Mouse (Mus musculus): ENCODE measurements around the gene Ezr. TPM values are rescaled to one million over a fixed set of nuclear protein-coding genes. Genes with fewer than 3 reads are reported as not detected.
A peak's percentile ranks its signal among the peaks of the same experiment; 100 is the strongest.

Gene Ezr
- total RNA-seq (2014; fragmentation: Nextera tagmentation) (44.2 and 55.0 TPM in 2 replicates), total RNA-seq (2017) (99.7 and 110 TPM in 2 replicates)

DNA sequence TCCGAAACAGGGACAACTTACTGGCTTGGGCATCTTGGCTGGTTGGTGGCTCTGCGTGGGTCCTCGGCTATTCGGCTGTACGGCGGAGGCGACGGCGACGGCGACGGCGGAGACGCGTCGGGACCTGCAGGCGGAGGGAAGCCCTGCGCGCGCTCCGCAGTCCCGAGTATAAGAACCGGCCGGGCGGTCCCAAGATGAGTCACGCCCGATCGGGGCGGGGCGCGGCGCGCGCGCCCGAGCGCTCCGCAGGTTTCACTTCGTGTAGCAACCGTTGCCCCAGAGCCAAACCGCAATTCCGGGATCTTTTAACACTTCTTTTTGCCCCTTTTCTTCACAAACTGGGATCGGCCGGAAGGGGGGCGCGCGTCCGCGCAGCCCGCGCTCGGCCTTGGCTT is at the start of gene Ezr:
Gene Ezr, minus strand, starts transcription at position 174 of the 395 bp plus-strand sequence.
- peak; percentile 65 for ATAC-seq (replicated peaks; ENCODE audit: poor library complexity, severe bottlenecking)

DNA sequence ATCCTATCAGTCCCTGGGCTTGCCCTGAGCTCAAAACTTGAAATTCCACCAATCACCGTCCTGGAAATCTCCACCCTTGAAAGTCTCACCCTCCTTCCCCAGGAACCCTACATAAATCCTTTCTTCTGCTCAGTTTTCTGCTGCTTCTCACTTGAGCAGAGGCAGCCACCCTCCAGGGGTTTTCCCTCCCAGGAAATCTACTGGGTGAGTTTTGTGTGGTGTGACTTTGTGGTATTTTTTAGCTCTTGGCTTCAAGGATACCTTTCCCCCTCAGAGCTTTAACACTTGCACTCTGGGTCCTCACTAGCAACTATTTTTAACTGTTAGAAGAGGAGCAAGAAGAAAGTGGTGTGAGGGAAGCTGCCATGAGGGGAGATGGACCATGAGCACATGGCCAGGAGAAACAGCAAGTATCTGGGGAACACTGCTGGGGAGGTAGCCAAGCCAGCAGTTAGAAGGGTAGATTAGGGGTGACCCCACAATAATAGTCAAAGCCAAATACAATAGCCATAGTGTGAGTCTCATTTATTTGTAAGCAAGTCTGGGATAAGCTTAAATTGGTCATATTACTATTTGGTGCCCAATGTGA is 47.5 kb upstream of the Ezr start:
- no peak for ATAC-seq (replicated peaks; ENCODE audit: poor library complexity, severe bottlenecking)

DNA sequence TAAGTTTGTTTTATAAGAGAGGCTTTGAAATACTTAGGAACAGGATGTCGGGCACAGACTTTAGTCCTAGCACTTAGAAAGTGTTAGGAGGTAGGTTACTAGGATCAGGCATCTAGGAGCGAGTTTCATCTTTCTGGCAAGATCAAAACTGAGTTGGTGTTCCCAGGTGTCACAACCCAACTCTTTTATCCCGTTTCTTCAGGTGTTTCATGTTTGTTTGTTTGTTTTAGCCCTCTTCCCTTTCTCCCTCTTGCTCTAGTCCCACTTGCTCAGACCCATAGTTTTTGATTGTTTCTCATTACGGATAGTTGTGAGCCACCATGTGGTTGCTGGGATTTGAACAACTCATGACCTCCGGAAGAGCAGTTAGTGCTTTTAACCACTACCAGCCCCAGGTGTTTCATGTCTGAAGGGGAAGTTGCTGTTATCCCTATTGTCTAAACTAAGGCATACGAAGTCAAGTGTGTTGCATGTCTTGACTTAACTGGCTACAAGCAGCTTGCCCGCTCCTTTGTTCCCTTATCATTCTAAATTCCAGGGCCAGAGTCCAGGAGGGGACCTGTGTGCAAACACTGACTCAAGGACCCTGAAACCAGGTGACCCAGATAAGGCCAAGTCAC is 46.1 kb upstream of the Ezr start:
- no peak for ATAC-seq (replicated peaks; ENCODE audit: poor library complexity, severe bottlenecking)

DNA sequence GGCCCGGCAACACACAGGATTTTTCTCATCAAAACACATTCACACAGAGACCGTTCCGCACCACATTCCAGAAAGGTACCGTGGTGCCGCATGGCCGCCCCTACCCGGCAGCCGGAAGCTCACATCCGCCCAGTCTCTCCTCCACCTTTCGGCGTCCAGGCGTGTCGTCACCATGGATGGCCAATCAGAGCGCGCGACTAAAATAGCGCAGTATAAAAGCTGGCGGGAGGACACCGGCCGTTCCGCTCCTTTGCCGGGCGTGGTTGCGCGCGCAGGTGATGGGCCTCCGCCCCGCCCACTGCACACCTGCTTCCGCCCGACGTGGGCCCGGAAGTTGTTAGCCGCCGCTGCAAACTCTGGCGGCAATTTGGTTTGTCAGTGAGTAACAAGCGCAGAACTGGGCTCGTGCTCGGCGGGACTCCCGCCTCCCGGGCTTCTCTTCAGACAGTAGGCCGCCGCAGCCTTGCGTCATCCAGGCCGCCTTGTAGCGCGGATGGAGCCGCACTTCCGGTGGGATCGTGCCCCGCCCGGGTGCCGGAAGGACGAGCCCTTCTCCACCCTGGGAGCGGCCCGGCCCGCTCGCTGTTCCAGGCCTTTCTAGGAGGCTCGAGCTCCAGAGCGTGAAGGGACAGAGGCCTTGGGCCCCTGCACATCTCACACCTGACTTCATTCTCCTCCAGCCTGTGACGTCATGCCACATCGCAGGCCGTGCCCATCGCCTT is 45.3 kb upstream of the Ezr start:
- peak; percentile 89 for ATAC-seq (replicated peaks; ENCODE audit: poor library complexity, severe bottlenecking)

DNA sequence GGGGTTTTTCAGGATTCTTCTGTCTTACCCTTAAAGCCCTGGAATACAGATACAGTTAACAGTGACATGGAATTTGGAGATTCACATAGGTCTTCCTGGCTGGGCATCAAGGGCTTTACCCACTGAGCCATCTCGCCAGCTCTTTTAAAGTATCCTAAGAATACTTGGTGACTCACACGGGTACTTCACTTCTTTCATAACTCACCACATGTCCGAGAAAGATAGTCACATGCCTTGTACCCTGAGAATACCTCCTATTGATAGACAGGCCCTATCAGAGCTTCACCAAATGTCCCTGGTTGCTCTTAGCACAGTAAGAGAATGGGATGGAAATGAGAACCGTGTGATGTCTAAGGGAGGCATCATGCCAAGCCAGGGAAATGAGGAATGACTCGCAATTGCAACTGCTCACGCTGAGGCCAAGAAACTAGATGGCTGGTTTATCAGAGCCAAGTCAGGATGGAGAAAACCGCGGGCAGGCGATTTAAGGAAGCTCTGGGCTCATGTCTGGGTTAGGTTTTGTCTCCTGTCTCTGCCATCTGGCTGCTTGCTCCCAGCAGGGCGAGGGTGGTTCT is 44.7 kb upstream of the Ezr start:
- ATAC-seq (replicated peaks; ENCODE audit: poor library complexity, severe bottlenecking), result peak; percentile 29

DNA sequence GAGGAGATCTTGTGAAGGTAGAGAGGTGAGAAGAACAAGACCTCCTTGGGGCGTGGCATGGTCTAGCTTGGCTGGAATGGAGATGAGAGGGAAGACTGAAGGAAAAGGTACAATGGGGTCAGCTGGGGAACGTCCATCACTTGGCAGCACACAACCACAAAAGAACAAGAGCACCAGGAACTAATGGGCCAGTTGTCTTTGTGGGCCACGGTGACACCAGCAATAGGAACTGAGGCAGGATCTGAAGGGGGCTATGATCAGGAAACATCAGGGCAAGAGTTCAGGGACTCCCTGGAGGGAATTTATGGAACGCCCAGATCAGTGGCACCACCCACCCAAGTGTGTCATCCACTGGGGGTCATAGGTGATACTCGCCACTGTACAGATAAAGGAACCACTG is 34.2 kb upstream of the Ezr start:
- ATAC-seq (replicated peaks; ENCODE audit: poor library complexity, severe bottlenecking), result no peak

DNA sequence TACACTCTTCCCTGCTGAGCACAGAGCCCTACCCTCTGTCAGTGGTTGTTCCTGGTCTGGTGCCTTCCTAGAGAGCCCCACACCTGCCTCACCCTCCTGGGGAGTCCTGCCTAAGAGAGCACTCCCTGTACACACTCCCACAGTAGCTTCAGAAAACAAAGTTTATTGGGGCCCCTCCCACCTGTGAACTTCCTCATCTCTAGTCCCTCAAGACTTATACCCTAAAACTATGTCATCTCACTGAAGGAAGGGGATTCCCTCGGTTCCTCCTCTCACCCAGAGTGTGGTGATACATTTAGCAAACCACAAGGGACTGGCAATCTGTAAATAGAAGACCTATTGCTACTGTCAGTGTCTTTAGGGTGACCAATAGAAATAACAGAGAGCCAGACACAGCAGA is 33.6 kb upstream of the Ezr start:
- peak; percentile 95 for ATAC-seq (replicated peaks; ENCODE audit: poor library complexity, severe bottlenecking)

DNA sequence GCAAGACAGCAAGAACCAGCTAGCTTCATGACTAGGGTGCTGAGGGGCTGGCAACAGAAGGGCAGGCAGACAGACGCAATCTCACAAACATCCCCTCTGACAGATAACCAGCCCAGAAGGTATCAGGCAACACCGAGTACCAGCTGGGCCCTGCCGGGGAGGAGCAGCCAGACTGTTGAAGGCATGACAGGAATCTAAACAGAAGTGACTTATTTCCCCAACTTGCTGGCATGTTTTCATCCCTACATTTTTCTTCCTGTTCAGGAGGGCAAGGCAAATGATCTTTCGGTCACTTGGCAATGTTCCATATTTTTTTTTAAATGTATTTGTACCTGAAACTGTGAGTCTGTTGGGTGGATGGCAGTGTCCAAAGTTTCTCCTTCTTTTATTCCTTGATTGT is 32.1 kb upstream of the Ezr start:
- ATAC-seq (replicated peaks; ENCODE audit: poor library complexity, severe bottlenecking), result no peak

DNA sequence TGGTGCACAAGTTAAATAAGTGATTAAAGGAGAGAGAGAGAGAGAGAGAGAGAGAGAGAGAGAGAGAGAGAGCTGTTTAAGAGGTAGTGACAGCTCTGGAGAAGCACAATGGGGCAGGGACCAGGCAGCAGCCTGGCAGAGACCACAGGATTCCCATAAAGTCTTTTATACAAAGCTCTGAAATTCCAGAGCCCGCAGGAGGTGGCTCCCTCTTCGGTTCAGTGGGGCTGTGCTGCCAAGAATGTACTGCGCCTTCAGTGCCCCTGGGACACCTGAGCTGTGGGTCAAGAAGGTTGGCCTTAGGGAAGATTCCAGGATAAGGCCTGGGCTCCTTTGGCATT is 30.2 kb upstream of the Ezr start:
- ATAC-seq (replicated peaks; ENCODE audit: poor library complexity, severe bottlenecking), result no peak

DNA sequence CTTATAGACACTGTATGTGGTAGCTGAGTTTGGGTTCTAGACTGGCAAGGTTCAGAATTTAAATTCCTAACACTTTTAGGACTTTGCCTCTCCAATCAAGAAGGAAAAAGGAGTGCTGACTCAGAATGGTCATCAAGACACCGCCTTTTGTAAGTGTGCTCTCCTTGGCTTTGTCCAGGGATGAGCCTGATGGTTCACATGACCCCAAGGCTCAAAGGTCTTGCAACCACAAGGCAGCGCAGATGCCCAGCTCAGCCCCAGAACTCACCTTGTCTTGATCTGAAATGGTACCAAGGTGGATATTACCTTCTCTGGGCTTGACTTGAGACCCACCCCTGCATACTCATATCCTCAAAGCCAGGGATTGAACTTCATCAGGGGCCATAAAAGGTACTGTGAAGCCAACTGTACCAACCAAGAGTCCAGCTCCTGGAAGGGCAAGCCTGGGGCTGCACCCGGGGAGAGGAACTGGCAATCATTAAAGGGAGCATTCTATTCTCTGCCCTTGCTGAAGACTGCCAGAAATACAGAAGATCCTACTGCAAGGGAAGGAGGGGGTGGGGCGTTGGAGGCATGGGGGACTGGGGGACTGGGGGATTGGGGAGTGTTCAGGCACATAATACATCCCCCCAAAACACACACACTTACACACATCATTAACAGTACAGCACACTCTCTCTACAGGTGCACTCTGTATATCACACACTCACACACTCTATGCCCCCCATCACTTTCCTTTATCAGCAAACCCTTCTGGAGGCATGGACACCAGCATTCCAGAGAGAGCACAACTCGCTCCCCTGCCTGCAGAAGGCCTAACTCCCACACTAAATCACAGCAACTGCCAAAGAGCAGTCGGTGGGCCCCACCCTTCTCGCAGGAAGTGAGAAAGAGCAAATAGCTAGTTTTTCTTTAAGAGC is 29.6 kb upstream of the Ezr start:
- ATAC-seq (replicated peaks; ENCODE audit: poor library complexity, severe bottlenecking), result no peak

DNA sequence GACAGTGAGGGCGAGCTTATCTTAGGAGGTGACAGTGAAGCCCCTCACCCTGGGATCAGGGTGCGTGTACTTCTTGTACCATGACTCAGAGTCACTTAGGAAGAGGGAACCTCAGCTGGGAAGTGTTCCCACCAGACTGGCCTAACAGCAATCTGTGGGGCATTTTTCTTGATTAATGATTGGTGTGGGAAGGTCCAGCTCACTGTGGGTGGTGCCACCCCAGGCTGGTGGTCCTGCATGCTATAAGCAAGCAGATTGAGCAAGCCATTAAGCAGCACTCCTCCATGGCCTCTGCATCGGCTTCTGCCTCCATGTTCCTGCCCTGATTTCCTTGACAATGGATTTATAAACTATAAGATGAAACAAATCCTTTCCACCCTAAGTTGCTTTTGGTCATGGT is 26.7 kb upstream of the Ezr start:
- no peak for ATAC-seq (replicated peaks; ENCODE audit: poor library complexity, severe bottlenecking)

DNA sequence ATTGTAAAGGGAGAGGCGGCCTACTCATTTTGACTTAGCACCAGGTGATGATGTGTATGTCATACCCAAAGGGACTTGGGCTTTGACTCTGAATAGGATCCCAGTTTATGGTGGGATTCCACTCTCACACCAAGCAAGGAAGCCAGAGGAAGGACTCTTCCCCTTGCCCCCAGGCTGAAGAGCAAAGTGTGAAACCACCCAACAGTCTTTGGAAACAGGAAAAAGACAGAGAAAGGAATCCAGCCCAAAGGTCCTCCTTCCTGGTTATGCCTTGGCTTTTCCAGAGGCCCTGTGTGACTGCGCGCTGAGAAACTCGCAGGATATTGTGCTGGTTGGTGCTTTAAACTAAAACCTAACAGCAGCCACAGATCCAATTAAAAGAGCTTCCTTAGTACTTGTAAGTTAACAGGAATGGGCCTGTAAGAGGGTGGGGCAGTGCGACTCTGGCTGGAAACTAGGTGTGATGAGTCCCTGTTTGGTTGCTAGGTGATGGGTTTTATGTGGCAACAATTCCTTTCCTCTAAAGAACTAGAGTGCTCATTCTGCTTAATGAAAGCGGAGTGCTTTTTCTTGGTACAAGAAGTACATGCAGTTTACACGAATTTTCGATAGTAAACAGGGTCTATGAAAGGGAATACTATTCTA is 26.1 kb upstream of the Ezr start:
- no peak for ATAC-seq (replicated peaks; ENCODE audit: poor library complexity, severe bottlenecking)

DNA sequence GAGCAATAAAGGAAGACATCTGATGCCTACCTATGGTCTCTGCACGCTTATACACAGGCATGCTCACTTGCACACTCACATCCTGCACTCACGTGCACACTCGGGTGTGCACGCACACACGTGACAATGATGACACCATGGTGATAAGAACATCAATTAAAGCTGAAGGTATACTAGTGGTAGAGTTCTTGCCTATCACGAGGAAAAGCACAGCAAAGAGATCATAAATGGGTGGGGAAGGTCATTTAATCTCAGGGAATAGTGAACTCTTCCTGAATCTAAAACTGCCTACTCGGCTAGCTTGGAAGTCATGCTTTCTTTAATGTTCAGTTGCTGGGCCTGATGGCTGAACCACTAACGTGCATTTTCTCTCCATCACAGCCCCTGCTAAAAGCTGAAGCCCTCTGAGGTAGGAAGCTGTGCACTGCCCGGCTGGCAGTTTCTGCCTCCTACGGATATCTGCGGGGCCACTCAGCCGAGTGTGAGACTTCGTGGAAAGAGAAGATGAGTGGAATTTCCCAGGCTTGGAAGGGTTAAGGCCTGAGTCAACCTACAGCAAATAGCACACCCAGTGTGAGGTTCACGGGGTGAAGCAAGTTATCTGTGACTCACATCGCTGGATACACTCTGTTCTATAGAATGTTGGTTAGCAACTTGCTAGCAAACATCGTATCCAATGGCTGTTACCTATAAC is 25.4 kb upstream of the Ezr start:
- ATAC-seq (replicated peaks; ENCODE audit: poor library complexity, severe bottlenecking), result no peak

DNA sequence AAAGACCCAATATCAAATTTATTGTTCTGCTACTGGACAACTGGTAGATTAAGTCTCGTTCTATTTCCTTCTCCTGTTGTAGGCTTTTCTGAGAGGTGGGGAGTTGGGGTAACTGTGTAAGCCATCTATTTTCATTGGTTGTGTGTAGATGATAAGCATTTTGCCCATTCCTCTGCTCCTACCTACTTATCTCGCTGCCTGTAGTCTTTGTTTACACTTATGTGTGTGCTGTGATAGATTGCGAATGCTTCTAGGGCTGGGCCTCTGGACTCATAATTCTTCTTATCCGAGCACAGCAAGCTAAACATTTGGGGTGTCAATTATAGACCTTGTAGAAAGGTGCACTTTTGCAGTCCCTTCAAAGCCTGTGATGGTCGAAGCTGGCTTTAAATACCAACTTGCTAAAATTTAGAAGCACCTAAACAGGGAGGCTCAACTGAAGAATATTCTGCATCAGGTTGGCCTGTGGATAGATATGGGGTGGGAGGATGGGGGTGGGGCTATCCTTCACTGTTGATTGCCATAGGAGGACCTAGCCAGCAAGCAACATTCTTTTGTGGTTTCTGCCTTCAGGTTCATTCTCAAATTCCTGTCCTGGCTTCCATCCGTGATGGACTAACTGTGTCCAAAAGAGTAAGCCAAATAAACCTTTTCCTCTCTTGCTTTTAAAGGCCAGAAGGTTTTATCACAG is 22.4 kb upstream of the Ezr start:
- ATAC-seq (replicated peaks; ENCODE audit: poor library complexity, severe bottlenecking), result no peak

DNA sequence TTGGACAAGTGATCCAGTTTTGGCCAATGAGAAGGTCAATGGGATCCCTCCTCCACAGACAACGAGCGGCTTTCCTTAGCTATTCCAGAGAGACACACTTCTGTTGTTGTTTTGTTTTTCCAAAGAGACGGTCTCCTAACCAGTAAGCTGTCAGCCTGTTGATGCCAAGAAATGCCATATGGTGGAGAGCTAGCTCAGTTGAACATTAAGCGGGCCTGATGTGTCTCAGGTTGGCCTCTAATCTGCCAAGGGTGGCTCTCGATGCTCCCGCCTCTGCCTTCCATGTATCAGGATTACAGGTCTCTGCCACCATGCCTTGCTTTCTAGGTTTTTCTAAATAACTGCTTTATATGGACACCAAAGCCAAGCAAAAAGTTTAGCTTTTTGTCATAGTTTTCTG is 21.5 kb upstream of the Ezr start:
- no peak for ATAC-seq (replicated peaks; ENCODE audit: poor library complexity, severe bottlenecking)

DNA sequence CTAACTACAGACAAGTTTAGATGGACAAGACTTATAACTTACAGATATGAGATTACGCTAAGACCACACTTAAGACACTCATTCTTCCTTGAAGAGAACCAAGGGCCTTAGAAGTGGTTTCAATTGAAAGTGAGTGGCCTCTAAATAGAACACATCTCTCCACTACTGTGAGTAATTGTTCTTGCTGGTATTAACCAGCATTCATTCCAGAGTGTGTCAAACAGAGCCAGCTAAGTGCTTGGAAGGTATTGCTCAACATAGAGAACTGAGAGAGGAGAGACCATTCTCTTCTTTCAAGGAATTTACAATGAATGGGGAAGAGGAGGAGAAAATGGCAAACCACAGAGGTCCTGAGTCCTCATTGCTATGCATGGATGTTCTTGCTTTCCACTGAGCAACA is 21.0 kb upstream of the Ezr start:
- ATAC-seq (replicated peaks; ENCODE audit: poor library complexity, severe bottlenecking), result peak; percentile 59

DNA sequence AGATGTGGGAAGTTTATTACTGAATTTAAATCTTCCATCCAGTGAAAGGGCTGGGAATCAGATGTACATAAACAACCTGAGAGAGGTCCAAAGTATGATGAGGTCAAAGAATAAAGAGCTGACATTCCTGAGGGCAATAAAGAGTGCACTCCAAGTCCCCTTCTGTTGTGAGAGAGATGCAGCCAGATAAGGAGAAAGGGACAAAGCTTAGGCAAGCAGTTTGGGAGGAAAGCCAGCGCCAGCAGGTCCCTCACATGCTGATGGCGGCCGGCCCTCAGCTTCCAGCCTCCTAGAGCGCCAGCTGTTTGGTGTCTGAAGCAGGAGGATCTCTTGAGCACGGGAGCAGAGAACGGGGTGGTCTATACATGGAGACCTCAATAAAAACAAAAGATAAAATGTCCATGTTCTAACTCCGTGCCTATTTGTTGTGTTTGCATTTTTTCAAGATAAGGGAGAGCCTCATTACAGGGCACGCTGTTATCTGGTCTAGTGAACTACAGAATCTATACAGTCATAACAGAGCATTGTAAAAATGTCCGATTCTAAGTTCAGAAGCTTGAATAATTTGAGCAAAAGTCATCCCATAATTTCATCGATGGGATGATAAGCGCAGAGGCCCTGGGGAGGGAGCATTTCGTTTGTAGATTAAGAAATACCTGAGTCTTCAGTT is 15.9 kb upstream of the Ezr start:
- no peak for ATAC-seq (replicated peaks; ENCODE audit: poor library complexity, severe bottlenecking)

DNA sequence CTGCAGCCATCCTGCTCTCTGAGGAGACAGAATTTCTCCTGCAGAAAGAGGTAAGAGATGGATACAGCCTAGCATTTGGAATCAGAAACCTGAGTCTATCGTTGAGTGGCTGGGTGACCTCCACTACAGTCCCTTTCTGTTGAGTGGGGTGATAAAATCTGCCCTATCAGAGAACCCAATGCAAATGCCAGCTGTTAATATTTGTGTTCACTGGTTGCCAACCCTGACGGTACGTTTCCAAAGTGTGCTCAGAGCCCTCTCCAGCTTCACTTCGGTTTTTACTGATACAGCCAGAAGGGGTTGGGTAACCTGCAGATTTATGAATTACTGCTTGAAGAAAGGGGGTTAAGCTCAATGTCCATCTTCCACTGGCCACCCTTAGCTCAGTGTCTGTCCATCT is 14.9 kb upstream of the Ezr start:
- ATAC-seq (replicated peaks; ENCODE audit: poor library complexity, severe bottlenecking), result no peak

All from granulocyte monocyte progenitor cell, adult 5-6 weeks (primary cell).